Mouse (Mus musculus) left cerebral cortex, postnatal 25 days (tissue): ENCODE measurements around the gene 1700018B08Rik. TPM values are rescaled to one million over a fixed set of nuclear protein-coding genes. Genes with fewer than 3 reads are reported as not detected.
A peak's percentile ranks its signal among the peaks of the same experiment; 100 is the strongest.

Experiments
- DNase-seq, 2 experiments: peaks; one replicate each; pipeline ENCODE4 v3.0.0; 2022; ENCODE audit warnings: low spot score in 2 of 2, mixed read lengths in 1 of 2
- intact Hi-C: fragments of 180-260 bp; cut with DNase I; formaldehyde crosslinking; loops from one replicate; pipeline ENCODE4 v1.15.1; 2025
- total RNA-seq, 2 experiments: library from RNA; stranded (reverse); gene quantifications; 2 replicates each; pipeline ENCODE4 v1.2.3; 2021

Gene 1700018B08Rik
- total RNA-seq: not detected

DNA sequence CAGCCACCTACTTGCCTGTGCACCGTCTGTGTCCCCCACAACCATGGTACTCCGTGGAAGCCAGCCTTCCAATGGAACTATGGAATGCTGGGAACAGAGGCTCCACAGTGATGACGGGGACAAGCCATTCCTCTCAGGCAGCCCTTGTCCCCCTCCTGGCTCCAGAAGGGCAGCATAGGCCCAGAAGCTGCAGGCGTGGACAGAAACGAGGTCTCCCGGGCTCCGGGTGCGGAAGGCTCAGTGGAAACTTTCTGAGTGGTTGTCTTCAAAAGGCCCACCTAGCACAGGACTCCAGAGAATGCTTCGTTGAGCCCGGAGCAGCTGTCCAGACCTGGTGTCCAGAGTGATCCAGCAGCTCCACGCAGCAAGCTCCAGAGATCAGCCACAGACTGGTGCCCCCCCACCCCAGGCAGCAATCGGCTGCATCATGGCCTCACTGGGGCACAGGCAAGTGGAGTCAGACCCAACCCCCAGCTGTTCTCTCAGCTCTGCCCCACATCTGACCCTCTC is at the start of gene 1700018B08Rik:
1700018B08Rik (minus strand) TSS at position 45 of the 510 bp plus-strand sequence.
- intact Hi-C loops: no loop called here
- no peak for DNase-seq

DNA sequence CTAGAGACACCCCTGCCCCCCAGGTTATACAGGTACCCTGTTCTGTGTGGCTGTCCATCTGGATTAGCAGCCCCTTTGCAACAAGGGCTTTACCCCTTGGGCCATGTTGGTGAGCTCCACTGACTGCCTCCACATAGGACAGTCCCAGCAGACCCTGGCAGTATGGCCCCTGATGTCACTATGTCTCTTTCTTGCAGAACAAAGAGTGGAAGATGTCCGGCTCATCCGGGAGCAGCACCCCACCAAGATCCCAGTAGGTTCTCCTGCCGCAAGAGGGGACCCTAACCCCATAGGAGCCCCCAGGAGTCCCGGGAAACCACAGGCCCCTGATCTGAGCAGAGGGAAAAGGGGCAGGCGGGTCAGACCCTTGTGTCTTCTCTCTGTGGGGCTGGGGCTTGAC is 49.2 kb upstream of the 1700018B08Rik start:
- DNase-seq: no peak
- intact Hi-C loops: loop anchor here (5.0 kb wide), 1 partner anchor 46 kb away; no protein-coding TSS in a partner anchor

DNA sequence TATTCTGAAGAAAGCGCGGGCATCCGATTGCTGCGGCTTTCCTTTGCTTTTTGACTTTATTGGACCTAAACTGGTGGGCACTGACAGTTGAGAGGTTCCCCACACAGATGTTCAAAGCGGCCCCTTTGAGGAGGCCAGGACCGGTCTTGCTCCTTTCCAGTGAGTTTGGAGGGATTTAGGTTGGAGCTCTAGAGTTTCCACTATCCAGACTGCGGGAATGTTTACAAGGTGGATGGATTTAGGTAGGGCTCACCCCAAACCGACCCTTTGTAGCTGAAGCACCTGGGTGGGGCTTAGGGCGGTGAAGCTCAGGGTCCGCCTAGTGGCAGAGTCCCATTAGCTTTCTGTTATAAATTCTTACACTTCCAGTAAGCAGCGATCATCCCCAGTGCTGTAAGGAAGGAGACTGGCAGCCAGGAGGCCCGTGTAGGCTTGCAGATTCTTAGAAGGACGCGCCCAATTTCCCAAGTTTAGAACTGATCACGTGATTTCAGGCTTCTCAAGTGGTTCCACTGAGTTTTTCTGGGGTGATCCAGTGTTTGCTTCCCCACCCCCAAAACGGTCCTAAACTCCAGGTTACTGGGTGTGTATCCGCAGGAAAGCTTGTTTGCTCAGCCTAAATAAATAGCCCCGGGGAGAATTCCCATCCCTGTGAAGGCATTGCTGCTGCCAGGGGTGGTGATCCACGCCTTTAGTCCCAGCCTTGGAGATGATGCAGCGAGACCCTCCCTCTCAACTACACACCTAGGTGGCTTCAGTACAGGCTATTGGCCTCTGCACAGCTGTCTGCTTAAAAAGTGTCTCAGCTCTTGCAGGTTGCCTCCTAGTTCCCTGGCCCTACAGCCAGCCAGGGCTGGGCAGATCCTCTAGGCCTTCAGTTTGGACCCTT is 47.3 kb upstream of the 1700018B08Rik start:
- DNase-seq: no peak
- intact Hi-C loops: loop anchor here (5.0 kb wide), 1 partner anchor 44 kb away; no protein-coding TSS in a partner anchor

DNA sequence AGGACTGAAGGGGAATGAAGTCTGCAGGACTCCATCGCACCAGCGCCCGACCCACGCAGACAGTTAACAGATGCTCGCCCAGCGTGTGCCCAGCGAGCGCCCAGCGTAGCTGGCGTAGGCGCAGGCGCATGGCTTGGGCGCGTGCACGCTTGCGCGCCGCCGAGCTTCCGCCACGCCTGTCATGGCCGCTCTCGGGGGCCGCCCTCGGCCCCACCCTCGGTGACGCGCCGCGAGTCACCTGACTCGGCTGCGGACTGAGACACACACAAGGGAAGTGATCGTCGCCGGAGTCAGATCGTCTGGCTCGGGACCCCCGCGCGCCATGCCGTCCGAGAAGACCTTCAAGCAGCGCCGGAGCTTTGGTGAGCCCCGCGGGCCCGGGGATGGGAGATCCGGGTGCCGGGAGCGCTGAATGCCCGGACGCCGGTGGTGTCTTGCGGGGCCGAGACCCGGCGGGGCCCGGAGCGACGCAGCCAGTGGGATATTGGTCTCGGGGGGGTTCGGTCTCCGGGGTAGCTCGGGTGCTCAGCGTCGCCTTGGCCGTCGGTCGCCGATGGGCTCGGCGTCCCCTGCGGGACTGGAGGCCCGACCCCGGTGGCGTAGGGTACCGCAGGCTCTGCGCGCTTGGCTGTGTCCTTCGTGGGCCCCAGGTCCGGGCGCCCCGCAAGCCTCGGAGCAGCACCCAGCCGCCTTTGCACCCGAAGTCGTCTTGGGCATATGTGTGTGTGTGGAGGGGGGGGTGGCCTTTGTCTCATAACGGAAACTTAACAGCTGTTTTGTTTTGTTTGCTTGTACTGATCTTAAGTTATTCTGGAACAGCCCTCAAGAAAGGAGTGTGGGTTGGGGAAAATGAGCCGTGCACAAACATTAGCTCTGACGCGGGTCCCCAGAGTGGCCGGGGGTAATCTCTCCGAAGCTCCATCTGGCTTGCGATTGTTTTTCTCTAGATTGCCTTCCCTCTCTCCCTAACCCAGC is 46.4 kb upstream of the 1700018B08Rik start, which contains the start of gene Map1lc3b:
Map1lc3b (plus strand) TSS at position 159 of the 975 bp plus-strand sequence.
- intact Hi-C loops: loop anchor here (5.0 kb wide), 1 partner anchor 43 kb away; no protein-coding TSS in a partner anchor
- DNase-seq: peak; percentile 97 to 98

DNA sequence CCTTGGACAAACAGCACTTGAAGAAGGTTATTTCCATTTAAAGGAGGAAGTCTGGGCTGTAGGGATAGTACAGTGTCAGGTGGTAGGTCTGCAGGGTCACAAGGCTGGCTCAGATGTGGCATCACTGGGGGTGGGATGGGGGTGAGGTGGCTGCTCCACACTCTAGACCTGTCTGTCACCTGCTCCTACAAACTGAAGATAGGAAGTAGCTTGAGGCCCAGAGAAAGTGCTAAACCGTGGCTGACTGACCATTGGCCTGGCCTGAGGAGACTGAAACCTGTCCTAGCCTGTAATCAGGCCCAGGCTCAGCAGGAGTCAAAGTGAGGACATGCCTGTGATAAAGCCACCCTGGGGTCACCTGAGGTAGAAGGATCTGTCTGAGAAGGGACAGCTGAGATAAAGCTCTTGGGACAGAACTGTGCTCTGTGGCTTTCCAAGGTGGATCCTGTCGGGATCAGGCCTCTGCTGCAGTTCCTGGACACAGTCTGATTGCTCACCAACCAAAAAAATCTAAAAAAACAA is 45.1 kb upstream of the 1700018B08Rik start:
- no peak for DNase-seq
- intact Hi-C loops: no loop called here

DNA sequence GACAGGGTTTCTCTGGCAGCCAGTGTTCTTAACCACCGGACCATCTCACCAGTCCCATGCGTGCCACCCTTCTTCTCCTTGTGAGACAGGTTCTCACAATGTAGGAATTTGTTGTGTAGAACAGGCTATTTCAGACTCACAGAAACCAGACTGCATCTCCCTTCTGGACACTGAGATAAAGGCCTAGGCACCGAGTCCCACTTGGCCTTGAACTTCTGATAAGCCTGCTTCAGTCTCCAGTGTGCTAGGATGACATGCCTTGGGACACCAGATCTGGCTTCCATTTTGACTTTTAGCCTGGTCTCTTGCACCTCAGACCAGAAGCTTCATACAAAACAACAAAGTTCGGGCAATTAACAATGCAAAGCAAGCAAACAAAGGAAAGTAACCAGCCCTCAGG is 44.6 kb upstream of the 1700018B08Rik start:
- intact Hi-C loops: no loop called here
- no peak for DNase-seq

DNA sequence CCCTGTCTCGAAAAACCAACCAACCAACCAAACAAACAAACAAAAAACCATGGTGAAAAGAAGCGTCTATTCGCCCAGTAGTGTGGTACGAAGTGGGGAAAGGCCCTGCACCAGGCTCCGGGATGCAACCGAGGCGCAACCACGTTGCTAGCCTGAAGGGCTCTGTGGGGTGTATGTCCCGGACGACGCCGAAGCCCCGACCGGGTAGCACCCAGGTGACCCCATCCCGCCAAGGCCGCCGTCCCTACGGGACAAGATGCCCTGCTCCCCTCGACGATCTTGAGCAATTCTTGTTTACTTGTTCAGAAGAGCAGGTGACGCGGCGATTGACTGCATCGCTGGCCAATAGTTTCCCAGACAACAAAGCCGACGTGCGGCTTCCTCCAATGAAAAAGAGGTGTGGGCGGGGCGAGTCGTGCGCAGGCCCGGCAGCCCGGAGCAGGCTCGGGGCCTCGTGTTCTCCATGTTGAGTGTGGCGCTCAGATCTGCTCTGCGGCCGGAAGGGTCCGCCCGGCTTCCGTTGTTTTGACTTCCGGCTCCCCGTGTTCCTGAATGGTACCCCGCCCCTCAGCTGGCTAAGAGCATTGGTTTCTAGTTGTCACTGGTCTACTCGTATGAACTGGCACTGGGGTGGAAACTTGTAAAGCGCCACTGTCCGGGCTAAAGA is 41.2 kb upstream of the 1700018B08Rik start:
- intact Hi-C loops: no loop called here
- DNase-seq: peak; percentile 100

DNA sequence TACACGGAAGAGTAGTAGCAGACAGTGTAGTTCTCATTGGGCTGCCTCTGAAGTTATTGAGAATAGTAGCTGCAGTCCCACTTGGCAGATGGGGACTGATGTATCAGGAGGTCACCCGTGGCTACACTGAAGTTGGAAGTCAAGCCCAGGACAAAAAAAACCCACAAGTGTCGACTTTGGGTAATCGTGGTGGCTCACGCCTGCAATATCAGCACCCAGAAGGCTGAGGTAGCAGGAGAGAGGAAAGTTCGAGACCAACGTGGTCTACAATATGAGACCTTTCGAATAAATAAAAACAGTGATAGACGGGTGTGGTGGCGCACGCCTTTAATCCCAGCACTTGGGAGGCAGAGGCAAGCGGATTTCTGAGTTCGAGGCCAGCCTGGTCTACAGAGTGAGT is 40.6 kb upstream of the 1700018B08Rik start:
- DNase-seq: no peak
- intact Hi-C loops: no loop called here

DNA sequence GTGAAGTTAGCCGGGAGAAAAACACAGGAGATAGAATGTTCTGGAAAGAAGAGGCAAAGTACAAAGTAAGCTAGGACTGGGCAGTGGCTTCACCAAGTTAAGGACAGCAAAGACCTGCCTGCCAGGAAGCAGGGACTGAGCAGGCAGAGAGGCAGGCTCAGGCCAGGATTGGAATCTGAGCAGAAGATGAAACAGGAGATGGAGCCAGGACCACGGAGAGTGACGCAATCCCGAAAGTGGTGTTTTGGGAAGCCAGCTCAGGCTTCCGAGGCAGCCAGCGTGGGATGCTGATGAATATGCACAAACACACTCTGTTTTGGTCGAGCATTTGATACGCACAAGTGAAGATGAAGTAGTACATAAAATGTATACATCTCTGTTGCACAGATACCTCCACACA is 39.5 kb upstream of the 1700018B08Rik start:
- peak in 1 of 2 experiments; percentile 74 for DNase-seq
- intact Hi-C loops: no loop called here

DNA sequence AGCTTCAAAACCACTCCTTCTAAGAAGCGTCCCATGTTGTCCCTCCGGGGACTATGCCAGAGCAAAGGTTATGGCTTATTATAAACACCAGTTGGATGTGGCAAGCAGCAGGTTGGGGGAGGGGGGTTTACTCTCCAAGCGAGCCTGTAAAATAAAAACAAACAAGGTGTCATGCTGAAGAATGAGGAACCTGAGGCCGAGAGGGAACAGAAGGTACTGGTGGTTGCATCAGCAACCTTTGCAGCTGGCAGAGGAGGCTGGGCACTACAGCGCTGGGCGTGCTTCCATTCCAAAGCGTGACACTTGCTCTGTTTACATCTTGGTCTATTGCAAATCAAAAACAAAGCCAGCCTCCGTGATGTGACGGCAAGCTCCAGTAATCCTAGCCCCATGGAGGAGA is 36.3 kb upstream of the 1700018B08Rik start:
- DNase-seq: no peak
- intact Hi-C loops: no loop called here

DNA sequence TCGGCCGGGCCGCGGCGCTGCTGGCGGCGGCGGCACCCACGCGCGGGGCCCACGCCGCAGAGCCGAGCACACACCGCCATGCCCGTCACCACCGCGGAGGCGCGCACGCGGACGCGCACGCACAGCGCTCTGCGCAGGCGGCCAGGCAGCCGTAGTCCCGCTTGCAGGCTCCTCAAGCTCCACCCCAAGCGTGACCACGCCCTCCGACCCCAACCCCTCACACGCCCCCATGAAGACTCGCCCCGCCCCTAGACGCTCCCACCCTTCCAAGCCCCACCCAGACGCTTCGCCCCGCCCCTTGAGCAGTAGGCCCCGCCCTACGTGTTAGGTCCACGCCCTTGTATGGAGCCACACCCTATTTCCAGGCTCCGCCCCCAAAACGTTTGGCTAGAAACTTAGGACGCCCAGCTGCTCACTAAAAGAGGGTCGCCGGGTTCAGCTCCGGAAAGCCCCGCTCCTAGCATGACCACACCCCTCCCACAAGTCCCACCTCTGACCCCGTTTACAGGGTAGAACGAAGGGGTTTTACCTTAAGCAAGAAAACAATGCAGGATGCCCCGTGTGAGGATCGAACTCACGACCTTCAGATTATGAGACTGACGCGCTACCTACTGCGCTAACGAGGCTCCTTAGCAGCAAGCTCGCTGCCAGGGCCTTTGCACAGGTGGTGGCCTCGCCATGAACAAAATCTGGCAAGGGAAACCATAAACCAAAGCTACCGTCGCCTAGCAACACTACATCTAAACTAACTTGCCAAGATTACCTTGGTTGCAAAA is 34.7 kb upstream of the 1700018B08Rik start, which contains the start of gene Fbxo31:
Fbxo31 (minus strand) TSS at position 131 of the 776 bp plus-strand sequence.
- intact Hi-C loops: no loop called here
- peak; percentile 92 to 97 for DNase-seq

DNA sequence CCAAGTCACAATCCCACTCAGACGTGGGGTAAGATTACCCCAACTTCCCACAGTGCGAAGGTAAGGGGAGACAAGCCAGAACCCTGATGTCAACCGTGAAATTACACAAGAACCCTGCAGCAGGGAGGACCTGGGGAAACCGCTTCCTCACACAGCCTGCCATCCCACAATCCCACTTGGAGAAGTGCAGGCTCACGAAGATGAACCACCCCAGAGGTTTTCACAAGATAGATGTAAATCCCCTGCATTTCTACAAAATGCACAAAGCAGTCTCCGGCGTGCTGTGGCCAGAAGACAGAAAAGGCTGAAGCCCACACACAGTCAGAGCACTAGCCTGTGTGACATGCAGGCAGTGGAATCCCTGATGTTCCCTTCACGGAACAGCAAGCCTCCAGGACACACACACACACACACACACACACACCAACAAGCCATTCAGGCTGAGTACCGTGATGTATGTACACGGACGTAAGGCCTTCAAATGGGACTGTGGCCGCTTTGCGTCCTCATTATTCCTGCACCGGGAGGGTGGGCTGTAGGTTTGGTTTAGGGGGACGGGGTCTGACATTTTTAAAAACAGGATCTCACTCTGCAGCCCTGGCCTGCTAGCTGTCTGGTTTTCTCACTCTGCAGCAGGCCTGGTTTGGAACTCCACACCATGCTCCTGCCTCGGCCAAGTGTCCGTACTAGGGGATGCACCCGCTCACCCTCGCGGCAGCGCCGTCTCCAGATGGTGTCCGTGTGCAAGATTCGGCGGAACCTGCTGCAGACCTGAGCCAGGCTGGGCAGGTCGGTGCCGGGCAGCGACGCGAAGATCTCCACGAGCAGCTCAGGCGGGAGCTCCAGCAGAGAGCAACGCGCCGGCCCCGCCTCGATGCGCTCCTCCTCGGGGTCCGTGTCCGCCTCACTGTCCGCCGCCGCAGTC is 33.9 kb upstream of the 1700018B08Rik start:
- peak in 1 of 2 experiments; percentile 53 for DNase-seq
- intact Hi-C loops: no loop called here

DNA sequence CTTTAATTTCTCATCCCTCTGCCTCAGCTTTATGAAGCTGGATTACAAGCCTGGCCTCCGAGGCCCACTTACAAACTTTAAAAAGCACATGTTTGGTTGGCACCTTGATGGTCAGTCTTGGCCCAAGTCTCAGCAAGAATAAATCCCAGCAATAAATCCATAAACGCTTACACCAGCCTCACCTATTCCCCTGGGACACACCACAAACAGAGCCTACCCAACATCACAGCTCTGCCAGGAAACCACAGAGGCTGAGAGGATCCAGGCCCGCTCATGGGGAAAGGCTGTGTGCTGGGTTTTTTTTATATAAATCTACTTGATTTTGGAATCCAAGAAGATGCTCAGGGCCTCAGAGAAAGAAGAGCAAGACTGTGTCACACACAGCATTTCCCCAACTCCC is 31.5 kb upstream of the 1700018B08Rik start:
- DNase-seq: no peak
- intact Hi-C loops: no loop called here

DNA sequence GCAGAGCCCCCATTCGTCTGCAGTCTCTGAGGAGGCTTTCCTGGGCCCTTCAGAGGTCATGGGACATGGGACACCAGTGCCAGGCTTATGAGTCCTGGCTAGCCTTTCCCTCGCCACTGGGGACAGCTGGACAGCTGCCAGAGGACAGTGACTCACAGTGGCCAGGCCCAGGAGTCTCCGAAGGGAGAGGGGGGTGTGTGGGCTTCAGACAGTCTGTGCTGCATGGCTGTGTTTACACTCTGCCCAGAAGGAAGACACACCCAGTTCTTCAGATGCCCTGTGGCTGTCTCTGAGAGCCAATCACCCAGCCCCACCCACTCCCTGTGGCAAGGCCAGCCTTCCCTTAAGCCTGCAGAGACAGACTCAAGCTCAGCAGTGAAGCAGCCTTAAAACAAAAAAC is 29.2 kb upstream of the 1700018B08Rik start:
- intact Hi-C loops: no loop called here
- DNase-seq: no peak

DNA sequence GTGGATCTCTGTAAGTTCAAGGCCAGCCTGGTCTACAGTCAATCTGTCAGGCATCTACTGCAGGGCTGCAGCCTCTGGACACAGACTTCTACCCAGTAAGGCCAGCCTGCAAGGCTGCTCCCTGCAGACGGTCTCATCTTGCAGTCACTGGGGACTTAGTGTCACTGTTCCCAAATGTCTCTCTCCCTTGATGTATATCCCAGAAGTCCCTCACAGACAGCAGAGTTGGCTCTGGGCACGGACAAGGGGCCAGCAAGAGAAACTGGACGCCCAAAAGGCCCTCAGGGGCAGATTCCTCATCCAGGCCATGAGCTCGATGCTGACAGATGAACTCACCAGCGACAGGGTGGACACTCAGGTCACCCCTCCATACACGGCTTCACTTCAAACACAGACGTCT is 28.0 kb upstream of the 1700018B08Rik start:
- DNase-seq: no peak
- intact Hi-C loops: no loop called here

DNA sequence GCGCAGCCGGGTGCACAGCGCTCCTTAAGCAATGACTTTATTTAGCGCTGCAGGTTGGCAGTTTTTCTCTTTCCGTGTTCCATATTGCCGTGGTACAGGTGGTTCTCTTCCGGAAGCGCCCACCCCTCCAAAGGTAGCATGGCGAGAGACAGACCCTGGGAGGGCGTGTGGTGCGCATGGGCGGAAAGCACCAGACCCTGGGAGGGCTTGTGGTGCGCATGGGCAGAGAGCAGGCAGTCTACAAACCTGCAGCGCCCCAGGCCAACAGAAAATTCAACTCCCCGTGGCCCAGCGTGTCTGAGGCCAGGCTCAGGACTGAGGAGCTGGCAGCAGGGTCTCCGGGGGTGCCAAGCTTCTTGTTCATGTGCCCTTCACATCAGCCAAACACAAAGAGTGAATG is 26.7 kb upstream of the 1700018B08Rik start:
- DNase-seq: no peak
- intact Hi-C loops: no loop called here

DNA sequence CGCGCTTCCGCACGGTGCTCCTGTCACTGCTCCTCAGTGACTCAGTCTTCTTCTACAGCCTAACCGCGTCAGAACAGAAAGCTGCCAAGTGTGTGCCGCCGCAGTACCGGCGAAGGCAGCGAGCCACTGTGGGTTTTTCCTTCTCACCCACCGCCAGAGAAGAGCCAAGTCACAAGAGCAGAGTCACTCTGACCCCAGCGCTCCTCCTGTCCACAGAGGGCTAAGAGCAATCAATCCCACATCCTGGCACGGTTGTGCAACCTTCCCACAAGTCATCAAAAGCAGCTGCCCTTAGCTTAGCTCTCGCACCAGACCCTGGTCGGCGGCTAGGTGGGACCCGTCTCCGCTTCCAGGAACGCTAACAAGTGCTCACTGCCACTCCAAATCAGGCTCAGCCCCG is 26.2 kb upstream of the 1700018B08Rik start:
- peak in 1 of 2 experiments; percentile 69 for DNase-seq
- intact Hi-C loops: no loop called here
